Mouse (Mus musculus): ENCODE measurements at regions not wholly inside any gene's neighbourhood (a gene's known extent, or its start where the extent isn't known, plus 50 kb on each side); places are given as distances from the start of the nearest gene placed in this dataset.

DNA sequence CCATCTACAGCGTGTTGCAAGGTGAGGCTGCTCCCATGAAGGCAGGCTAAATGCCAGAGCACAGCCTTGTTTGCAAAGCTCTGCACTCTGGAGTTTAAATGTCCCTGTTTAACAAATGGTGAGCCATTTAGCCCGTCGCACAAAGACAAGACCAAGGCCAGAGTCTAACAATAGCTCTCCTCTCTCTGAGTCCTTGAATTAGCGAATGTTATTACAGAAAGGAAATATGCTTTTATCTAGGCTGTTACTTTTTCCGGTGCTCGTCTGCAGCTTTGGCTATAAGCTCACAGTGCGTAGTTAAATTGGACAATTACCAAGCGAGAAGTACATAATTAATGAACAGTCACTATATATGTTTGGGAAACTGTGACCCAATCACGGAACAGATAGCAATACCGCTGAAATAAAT, 137.8 kb upstream of the Noct start:
- Histone ChIP-seq H3K4me1 (replicated peaks; ENCODE audit: control insufficient read depth in 2 of 2, insufficient read depth in 2 of 2, low read length in 1 of 2) (no peaks in the 10 kb centered on the region), H3K36me3 (replicated peaks; ENCODE audit: control insufficient read depth, insufficient read depth, low read depth) (no peaks in the 10 kb centered on the region), H3K9ac (replicated peaks) (no peak overlapping the region), H3K27me3 (ENCODE audit: control insufficient read depth, insufficient read depth, low read length) (no peaks in the 10 kb centered on the region), H3K9me3 (ENCODE audit: control insufficient read depth, low read length) (no peaks in the 10 kb centered on the region), H3K27ac (no peak overlapping the region), H3K4me3 (ENCODE audit: insufficient read depth in 1 of 2, low read depth in 2 of 2, low read length in 2 of 2) (no peak overlapping the region), H3K4me2 (ENCODE audit: low read depth) (no peak overlapping the region)
- TF ChIP-seq EP300 (IDR thresholded peaks at IDR 0.05; ENCODE audit: low read depth) = no peak
- no peak for TF ChIP-seq CTCF (IDR thresholded peaks at IDR 0.05; ENCODE audit: low read depth)
- ATAC-seq (ENCODE audit: insufficient read depth) (no peak), DNase-seq (ENCODE audit: low read depth in 3 of 3, low spot score in 3 of 3) (no peak)
- WGBS (ENCODE audit: insufficient replicate concordance) = 64% methylated on average over 10 of the region's 10 CpGs

- ATAC-seq (ENCODE audit: insufficient read depth) = no peak
- Histone ChIP-seq H3K27me3 (ENCODE audit: control insufficient read depth, insufficient read depth, low read length) (no peaks in the 10 kb centered on the region), H3K9me3 (ENCODE audit: control insufficient read depth, low read length) (no peaks in the 10 kb centered on the region), H3K36me3 (replicated peaks; ENCODE audit: control insufficient read depth, insufficient read depth, low read depth) (no peaks in the 10 kb centered on the region), H3K9ac (replicated peaks) (no peak overlapping the region), H3K4me2 (ENCODE audit: low read depth) (no peak overlapping the region), H3K27ac (no peak overlapping the region), H3K4me3 (ENCODE audit: insufficient read depth in 1 of 2, low read depth in 2 of 2, low read length in 2 of 2) (no peak overlapping the region), H3K4me1 (replicated peaks; ENCODE audit: control insufficient read depth in 2 of 2, insufficient read depth in 2 of 2, low read length in 1 of 2) (no peaks in the 10 kb centered on the region)
- WGBS (ENCODE audit: insufficient replicate concordance) = 59% methylated on average over 4 of the region's 4 CpGs
- no peak for DNase-seq (ENCODE audit: low read depth in 3 of 3, low spot score in 3 of 3)
- TF ChIP-seq EP300 (IDR thresholded peaks at IDR 0.05; ENCODE audit: low read depth) = no peak
- no peak for TF ChIP-seq CTCF (IDR thresholded peaks at IDR 0.05; ENCODE audit: low read depth)
Observed at GRCm38 (mm10) chr3:51087076-51087475, 137.2 kb upstream of the Noct start.

DNA sequence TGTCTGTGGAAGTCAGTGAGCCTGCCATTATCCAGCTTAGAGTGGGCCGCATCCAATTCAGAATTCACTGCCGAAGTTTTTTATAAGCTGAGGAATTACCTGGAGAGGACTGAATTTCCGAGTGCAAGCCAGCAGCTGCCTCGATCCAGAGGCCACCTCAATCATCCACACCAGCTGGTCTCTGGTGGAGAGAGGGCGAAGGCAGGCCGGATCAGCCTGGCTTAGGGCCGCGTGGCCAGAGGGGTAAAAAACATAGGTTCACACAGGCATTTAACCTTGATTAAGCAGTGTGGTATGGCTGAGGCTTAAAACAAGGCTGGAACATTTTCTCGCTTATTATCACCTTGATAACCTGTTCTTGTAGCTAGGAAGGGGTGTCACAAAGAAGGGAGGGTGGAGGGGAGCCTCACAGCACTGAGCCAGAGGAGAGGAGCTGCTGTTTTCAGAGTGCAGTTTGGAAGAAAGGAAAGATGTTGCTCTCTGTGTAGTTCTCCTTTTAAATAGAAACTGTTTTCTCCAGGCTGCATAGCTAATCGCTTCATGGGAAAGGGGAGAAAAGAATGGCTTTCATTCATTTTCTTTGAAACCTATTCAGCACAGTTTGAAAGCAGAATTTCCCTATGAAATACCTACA, 135.1 kb upstream of the Noct start:
- Histone ChIP-seq H3K9me3 (ENCODE audit: control insufficient read depth, low read length) (no peaks in the 10 kb centered on the region), H3K4me3 (ENCODE audit: insufficient read depth in 1 of 2, low read depth in 2 of 2, low read length in 2 of 2) (no peak overlapping the region), H3K4me2 (ENCODE audit: low read depth) (no peak overlapping the region), H3K4me1 (replicated peaks; ENCODE audit: control insufficient read depth in 2 of 2, insufficient read depth in 2 of 2, low read length in 1 of 2) (no peaks in the 10 kb centered on the region), H3K27ac (no peak overlapping the region), H3K27me3 (ENCODE audit: control insufficient read depth, insufficient read depth, low read length) (no peaks in the 10 kb centered on the region), H3K36me3 (replicated peaks; ENCODE audit: control insufficient read depth, insufficient read depth, low read depth) (no peaks in the 10 kb centered on the region), H3K9ac (replicated peaks) (no peak overlapping the region)
- DNase-seq (ENCODE audit: low read depth in 3 of 3, low spot score in 3 of 3) = no peak
- TF ChIP-seq CTCF (IDR thresholded peaks at IDR 0.05; ENCODE audit: low read depth) (no peak), EP300 (IDR thresholded peaks at IDR 0.05; ENCODE audit: low read depth) (no peak)
- WGBS (ENCODE audit: insufficient replicate concordance) = 73% methylated on average over 10 of the region's 10 CpGs
- no peak for ATAC-seq (ENCODE audit: insufficient read depth)

GRCm38 (mm10) chr3:51091478-51091877, 132.8 kb upstream of the Noct start:
- ATAC-seq (ENCODE audit: insufficient read depth) (no peak), DNase-seq (ENCODE audit: low read depth in 3 of 3, low spot score in 3 of 3) (no peak)
- no peak overlapping the region for H3K9ac ChIP-seq (replicated peaks)
- H3K27ac ChIP-seq = no peak overlapping the region
- no peaks in the 10 kb centered on the region for H3K4me1 ChIP-seq (replicated peaks; ENCODE audit: control insufficient read depth in 2 of 2, insufficient read depth in 2 of 2, low read length in 1 of 2)
- no peaks in the 10 kb centered on the region for H3K27me3 ChIP-seq (ENCODE audit: control insufficient read depth, insufficient read depth, low read length)
- no peak overlapping the region for H3K4me3 ChIP-seq (ENCODE audit: insufficient read depth in 1 of 2, low read depth in 2 of 2, low read length in 2 of 2)
- 62% methylated on average over 4 of the region's 4 CpGs for WGBS (ENCODE audit: insufficient replicate concordance)
- no peaks in the 10 kb centered on the region for H3K36me3 ChIP-seq (replicated peaks; ENCODE audit: control insufficient read depth, insufficient read depth, low read depth)
- no peak for TF ChIP-seq EP300 (IDR thresholded peaks at IDR 0.05; ENCODE audit: low read depth)
- TF ChIP-seq CTCF (IDR thresholded peaks at IDR 0.05; ENCODE audit: low read depth) = no peak
- H3K9me3 ChIP-seq (ENCODE audit: control insufficient read depth, low read length) = no peaks in the 10 kb centered on the region
- no peak overlapping the region for H3K4me2 ChIP-seq (ENCODE audit: low read depth)

GRCm38 (mm10) chr3:51092079-51093028, 131.9 kb upstream of the Noct start:
- Histone ChIP-seq H3K4me1 (replicated peaks; ENCODE audit: control insufficient read depth in 2 of 2, insufficient read depth in 2 of 2, low read length in 1 of 2) (no peaks in the 10 kb centered on the region), H3K27ac (no peak overlapping the region), H3K9me3 (ENCODE audit: control insufficient read depth, low read length) (no peaks in the 10 kb centered on the region), H3K27me3 (ENCODE audit: control insufficient read depth, insufficient read depth, low read length) (no peaks in the 10 kb centered on the region), H3K36me3 (replicated peaks; ENCODE audit: control insufficient read depth, insufficient read depth, low read depth) (no peaks in the 10 kb centered on the region), H3K4me3 (ENCODE audit: insufficient read depth in 1 of 2, low read depth in 2 of 2, low read length in 2 of 2) (no peak overlapping the region), H3K4me2 (ENCODE audit: low read depth) (no peak overlapping the region), H3K9ac (replicated peaks) (no peak overlapping the region)
- ATAC-seq (ENCODE audit: insufficient read depth) (no peak), DNase-seq (ENCODE audit: low read depth in 3 of 3, low spot score in 3 of 3) (no peak)
- TF ChIP-seq EP300 (IDR thresholded peaks at IDR 0.05; ENCODE audit: low read depth) = no peak
- no peak for TF ChIP-seq CTCF (IDR thresholded peaks at IDR 0.05; ENCODE audit: low read depth)
- 61% methylated on average over 12 of the region's 12 CpGs for WGBS (ENCODE audit: insufficient replicate concordance)

Data from liver, embryonic 14.5 days (tissue).